Mouse (Mus musculus): ENCODE measurements at regions not wholly inside any gene's neighbourhood (a gene's known extent, or its start where the extent isn't known, plus 50 kb on each side); places are given as distances from the start of the nearest gene placed in this dataset.

GRCm38 (mm10) chr15:18400257-18400846 lies 418.4 kb upstream of the Cdh10 start:
- H3K27ac ChIP-seq (ENCODE audit: control insufficient read depth, low read depth, low read length) = no peak overlapping the region
- no peaks in the 10 kb centered on the region for H3K9me3 ChIP-seq (replicated peaks; ENCODE audit: insufficient read depth, low read length)
- H3K27me3 ChIP-seq (ENCODE audit: control insufficient read depth in 1 of 2, insufficient read depth in 2 of 2, low read length in 2 of 2) = no peaks in the 10 kb centered on the region
- TF ChIP-seq GABPA (IDR thresholded peaks at IDR 0.05; ENCODE audit: low read depth, low read length) = no peak
- TF ChIP-seq MAFK (IDR thresholded peaks at IDR 0.05; ENCODE audit: borderline replicate concordance, low read depth, low read length) = no peak
- no peak for TF ChIP-seq ZC3H11A (IDR thresholded peaks at IDR 0.05; ENCODE audit: low read depth, low read length)
- TF ChIP-seq MYC (IDR thresholded peaks at IDR 0.05; ENCODE audit: low read depth, low read length) = no peak
- no peak for TF ChIP-seq E2F4 (IDR thresholded peaks at IDR 0.05; ENCODE audit: borderline replicate concordance, low read depth, low read length)
- TF ChIP-seq ZNF384 (IDR thresholded peaks at IDR 0.05; ENCODE audit: low read depth, low read length) = no peak
- TF ChIP-seq ZKSCAN1 (IDR thresholded peaks at IDR 0.05; ENCODE audit: low read depth, low read length) = no peak
- no peaks in the 10 kb centered on the region for H3K4me1 ChIP-seq (ENCODE audit: control insufficient read depth in 1 of 2, insufficient read depth in 2 of 2, low read length in 2 of 2)
- no peaks in the 10 kb centered on the region for H3K79me2 ChIP-seq (ENCODE audit: control insufficient read depth, insufficient read depth, low read length, poor library complexity)
- H3K9ac ChIP-seq (ENCODE audit: control insufficient read depth, low read depth, low read length, poor library complexity, severe bottlenecking) = no peak overlapping the region
- no peak overlapping the region for H3K4me3 ChIP-seq (ENCODE audit: control insufficient read depth in 1 of 2, insufficient read depth in 1 of 2, low read depth in 2 of 2, low read length in 2 of 2)
- no peaks in the 10 kb centered on the region for H3K36me3 ChIP-seq (ENCODE audit: control insufficient read depth in 1 of 2, insufficient read depth in 2 of 2, low read length in 2 of 2)
- DNase-seq (ENCODE audit: low read depth, low spot score) = no peak

- no peak overlapping the region for H3K9ac ChIP-seq (ENCODE audit: control insufficient read depth, low read depth, low read length, poor library complexity, severe bottlenecking)
- no peak for DNase-seq (ENCODE audit: low read depth, low spot score)
- no peaks in the 10 kb centered on the region for H3K9me3 ChIP-seq (replicated peaks; ENCODE audit: insufficient read depth, low read length)
- H3K36me3 ChIP-seq (ENCODE audit: control insufficient read depth in 1 of 2, insufficient read depth in 2 of 2, low read length in 2 of 2) = no peaks in the 10 kb centered on the region
- no peak overlapping the region for H3K4me3 ChIP-seq (ENCODE audit: control insufficient read depth in 1 of 2, insufficient read depth in 1 of 2, low read depth in 2 of 2, low read length in 2 of 2)
- H3K4me1 ChIP-seq (ENCODE audit: control insufficient read depth in 1 of 2, insufficient read depth in 2 of 2, low read length in 2 of 2) = no peaks in the 10 kb centered on the region
- H3K79me2 ChIP-seq (ENCODE audit: control insufficient read depth, insufficient read depth, low read length, poor library complexity) = no peaks in the 10 kb centered on the region
- no peak overlapping the region for H3K27ac ChIP-seq (ENCODE audit: control insufficient read depth, low read depth, low read length)
- H3K27me3 ChIP-seq (ENCODE audit: control insufficient read depth in 1 of 2, insufficient read depth in 2 of 2, low read length in 2 of 2) = no peaks in the 10 kb centered on the region
- TF ChIP-seq CHD2 (IDR thresholded peaks at IDR 0.05; ENCODE audit: low read length) = no peak
- no peak for TF ChIP-seq NELFE (IDR thresholded peaks at IDR 0.05; ENCODE audit: low read depth, low read length)
- TF ChIP-seq SIN3A (IDR thresholded peaks at IDR 0.05; ENCODE audit: low read length) = no peak
- no peak for TF ChIP-seq GABPA (IDR thresholded peaks at IDR 0.05; ENCODE audit: low read depth, low read length)
- no peak for TF ChIP-seq E2F4 (IDR thresholded peaks at IDR 0.05; ENCODE audit: borderline replicate concordance, low read depth, low read length)
- no peak for TF ChIP-seq CTCF (IDR thresholded peaks at IDR 0.05 in 2 of 3, conservative IDR thresholded peaks at IDR 0.05 in 1 of 3; ENCODE audit: control insufficient read depth in 1 of 3, insufficient read depth in 1 of 3, low read depth in 2 of 3, low read length in 3 of 3, poor library complexity in 1 of 3, severe bottlenecking in 1 of 3)
- no peak for TF ChIP-seq JUND (IDR thresholded peaks at IDR 0.05; ENCODE audit: low read depth, low read length)
- TF ChIP-seq POLR2A (IDR thresholded peaks at IDR 0.05; ENCODE audit: control insufficient read depth in 1 of 2, insufficient read depth in 1 of 2, low read depth in 1 of 2, low read length in 2 of 2, poor library complexity in 1 of 2) = no peak
- TF ChIP-seq ZC3H11A (IDR thresholded peaks at IDR 0.05; ENCODE audit: low read depth, low read length) = no peak
- no peak for TF ChIP-seq KAT2A (conservative IDR thresholded peaks at IDR 0.05; ENCODE audit: low read depth, low read length)
- no peak for TF ChIP-seq NRF1 (IDR thresholded peaks at IDR 0.05; ENCODE audit: insufficient read depth, low read depth, low read length, poor library complexity, severe bottlenecking)
- no peak for TF ChIP-seq MYB (IDR thresholded peaks at IDR 0.05; ENCODE audit: low read depth, low read length)
- no peak for TF ChIP-seq HCFC1 (IDR thresholded peaks at IDR 0.05; ENCODE audit: low read depth, low read length)
- no peak for TF ChIP-seq MAZ (IDR thresholded peaks at IDR 0.05; ENCODE audit: low read depth, low read length)
Measured at GRCm38 (mm10) chr15:18432705-18433104, 386.0 kb upstream of the Cdh10 start.

All from MEL (cell line).